Mouse (Mus musculus) embryonic facial prominence, embryonic 10.5 days (tissue): Measurements from ENCODE around the gene Plekhh3. TPM values are rescaled to one million over a fixed set of nuclear protein-coding genes. Genes with fewer than 3 reads are reported as not detected.
"Not testable (repeated sequence)": the region's sequence is repeated elsewhere in the genome, so short reads cannot be mapped to it uniquely, and the experiment has no call there.

Experiments
- DNase-seq: peaks from one replicate; pipeline ENCODE4 v3.0.0-alpha.2; 2017; ENCODE audit warnings: low spot score
- H3K27ac ChIP-seq: fragments of 300-500 bp; sonication (generic); replicated peaks from 2 replicates; pipeline ENCODE4 v1.5.1; 2016; ENCODE audit warnings: mild to moderate bottlenecking
- H3K27me3 ChIP-seq: fragments of 300-500 bp; sonication (generic); replicated peaks from 2 replicates; pipeline ENCODE4 v1.6.1; 2016; ENCODE audit warnings: low read depth, mild to moderate bottlenecking; ENCODE audit not compliant: poor library complexity, severe bottlenecking
- H3K36me3 ChIP-seq: fragments of 300-500 bp; sonication (generic); replicated peaks from 2 replicates; pipeline ENCODE4 v1.6.1; 2016; ENCODE audit warnings: mild to moderate bottlenecking, moderate library complexity
- H3K4me1 ChIP-seq: fragments of 300-500 bp; sonication (generic); 2 replicates; pipeline ENCODE4 v1.6.1; 2016
- H3K4me3 ChIP-seq: fragments of 300-500 bp; sonication (generic); 2 replicates; pipeline ENCODE4 v1.5.1; 2016; ENCODE audit warnings: mild to moderate bottlenecking, moderate library complexity
- H3K9me3 ChIP-seq: fragments of 300-500 bp; sonication (generic); 2 replicates; pipeline ENCODE4 v1.6.1; 2016; ENCODE audit warnings: mild to moderate bottlenecking
- WGBS: fragments of 180-500 bp; shearing (Covaris S2); methylation state at CpG from one replicate; pipeline ENCODE4 v1.1.7; 2016; 5-methylcytosine and 5-hydroxymethylcytosine counted together
- polyA plus RNA-seq: library from polyadenylated mRNA; unstranded; fragments of >200 nt; fragmentation: Nextera tagmentation; extraction: Ambion mirVana; gene quantifications from 2 replicates; pipeline ENCODE4 v1.2.1, GENCODE M21; 2016

Gene Plekhh3
- polyA plus RNA-seq, 1 experiment from 2014 or later, result 4.0 TPM

GRCm38 (mm10) chr11:101133037-101133436 is 38.1 kb downstream of the Plekhh3 start:
- 0 out of 2 replicates have a peak, but pooled peaks cover 12% of the 10 kb centered on the region for H3K27me3 ChIP-seq
- peaks cover 6% of the 10 kb centered on the region for H3K4me1 ChIP-seq
- H3K36me3 ChIP-seq, result no peaks in the 10 kb centered on the region
- no peak overlapping the region for H3K27ac ChIP-seq
- DNase-seq, result no peak
- no peak overlapping the region for H3K4me3 ChIP-seq
- peaks cover 2% of the 10 kb centered on the region; the same call in 1 of the 2 replicates for H3K9me3 ChIP-seq
- 82% methylated on average over 12 of the region's 12 CpGs for WGBS

- H3K27me3 ChIP-seq, result 0 out of 2 replicates have a peak, but pooled peaks cover 12% of the 10 kb centered on the region
- 87% methylated on average over 6 of the region's 6 CpGs for WGBS
- H3K4me3 ChIP-seq, result no peak overlapping the region
- H3K36me3 ChIP-seq, result peaks cover 10% of the 10 kb centered on the region
- H3K9me3 ChIP-seq, result peaks cover 9% of the 10 kb centered on the region; the same call in 1 of the 2 replicates
- peaks cover 6% of the 10 kb centered on the region for H3K4me1 ChIP-seq
- DNase-seq, result peak; percentile 50
- no peak overlapping the region for H3K27ac ChIP-seq
Observed at GRCm38 (mm10) chr11:101131701-101132100, 39.5 kb downstream of the Plekhh3 start.

GRCm38 (mm10) chr11:101131187-101131586 is 40.0 kb downstream of the Plekhh3 start:
- no peak for DNase-seq
- H3K4me3 ChIP-seq, result no peak overlapping the region
- H3K4me1 ChIP-seq, result peaks cover 6% of the 10 kb centered on the region
- H3K36me3 ChIP-seq, result peaks cover 15% of the 10 kb centered on the region
- H3K9me3 ChIP-seq, result peaks cover 11% of the 10 kb centered on the region; the same call in 1 of the 2 replicates
- no peak overlapping the region for H3K27ac ChIP-seq
- H3K27me3 ChIP-seq, result 0 out of 2 replicates have a peak, but pooled peaks cover 12% of the 10 kb centered on the region
- WGBS, result 83% methylated on average over 2 of the region's 2 CpGs

- Histone ChIP-seq H3K36me3 (peaks cover 25% of the 10 kb centered on the region), H3K27me3 (0 out of 2 replicates have a peak, but pooled peaks cover 12% of the 10 kb centered on the region), H3K4me3 (no peak overlapping the region), H3K4me1 (peaks cover 6% of the 10 kb centered on the region), H3K27ac (no peak overlapping the region), H3K9me3 (peaks cover 11% of the 10 kb centered on the region; the same call in 1 of the 2 replicates)
- no peak for DNase-seq
- WGBS, result 55% methylated on average over 18 of the region's 18 CpGs
Observed at GRCm38 (mm10) chr11:101130056-101130756, 40.9 kb downstream of the Plekhh3 start.

GRCm38 (mm10) chr11:101128996-101129577 is 42.1 kb downstream of the Plekhh3 start:
- H3K4me1 ChIP-seq, result peaks cover 6% of the 10 kb centered on the region
- no peak overlapping the region for H3K27ac ChIP-seq
- peaks cover 35% of the 10 kb centered on the region for H3K36me3 ChIP-seq
- no peak for DNase-seq
- H3K27me3 ChIP-seq, result 0 out of 2 replicates have a peak, but pooled peaks cover 5% of the 10 kb centered on the region
- WGBS, result 86% methylated on average over 11 of the region's 11 CpGs
- peaks cover 11% of the 10 kb centered on the region; the same call in 1 of the 2 replicates for H3K9me3 ChIP-seq
- no peak overlapping the region for H3K4me3 ChIP-seq

- Histone ChIP-seq H3K27me3 (0 out of 2 replicates have a peak, but pooled peaks cover 4% of the 10 kb centered on the region), H3K4me1 (peaks cover 6% of the 10 kb centered on the region), H3K27ac (no peak overlapping the region), H3K9me3 (peaks cover 11% of the 10 kb centered on the region; the same call in 1 of the 2 replicates), H3K36me3 (peaks cover 55% of the 10 kb centered on the region), H3K4me3 (no peak overlapping the region)
- DNase-seq, result no peak
- 92% methylated on average over 1 of the region's 1 CpGs for whole genome bisulfite sequencing
Observed at GRCm38 (mm10) chr11:101127075-101127474, 44.1 kb downstream of the Plekhh3 start.

- not testable (repeated sequence) for H3K27me3 ChIP-seq, DNase-seq, H3K4me3 ChIP-seq, H3K27ac ChIP-seq, H3K9me3 ChIP-seq
- peaks cover 14% of the 10 kb centered on the region for H3K4me1 ChIP-seq
- H3K36me3 ChIP-seq, result peaks cover 65% of the 10 kb centered on the region
- 96% methylated on average over 9 of the region's 9 CpGs for WGBS
Observed at GRCm38 (mm10) chr11:101125008-101125407, 46.1 kb downstream of the Plekhh3 start.

GRCm38 (mm10) chr11:101124494-101124893 is 46.7 kb downstream of the Plekhh3 start:
- H3K36me3 ChIP-seq, result peaks cover 65% of the 10 kb centered on the region
- not testable (repeated sequence) for H3K27ac ChIP-seq
- WGBS, result 95% methylated on average over 8 of the region's 8 CpGs

GRCm38 (mm10) chr11:101120545-101121188 is 50.5 kb downstream of the Plekhh3 start:
- peak overlapping the region; percentile 94 for H3K4me3 ChIP-seq
- H3K9me3 ChIP-seq, result no peaks in the 10 kb centered on the region
- peaks cover 30% of the 10 kb centered on the region for H3K4me1 ChIP-seq
- peak overlapping the region; percentile 93 for H3K27ac ChIP-seq
- peak; percentile 22 for DNase-seq
- 26% methylated on average over 19 of the region's 19 CpGs for WGBS
- H3K36me3 ChIP-seq, result peaks cover 61% of the 10 kb centered on the region
- H3K27me3 ChIP-seq, result no peaks in the 10 kb centered on the region

More at GRCm38 (mm10) chr11:101124494-101124893, 46.7 kb downstream of the Plekhh3 start:
- not testable (repeated sequence) for H3K9me3 ChIP-seq, H3K27me3 ChIP-seq, DNase-seq, H3K4me3 ChIP-seq
- H3K4me1 ChIP-seq, result peaks cover 12% of the 10 kb centered on the region

GRCm38 (mm10) chr11:101119761-101120544 is 51.2 kb downstream of the Plekhh3 start, which contains the start of the genes Retreg3 and Tubg1:
Retreg3 (minus strand) TSS chr11:101119893.
Tubg1 (plus strand) TSS chr11:101119938.
- H3K36me3 ChIP-seq, result peaks cover 57% of the 10 kb centered on the region
- peak within 1 kb of the TSS; percentile 94 for H3K4me3 ChIP-seq
- no peaks in the 10 kb centered on the region for H3K9me3 ChIP-seq
- WGBS, result under 1% methylated on average over 61 of the region's 61 CpGs
- H3K27me3 ChIP-seq, result no peaks in the 10 kb centered on the region
- H3K27ac ChIP-seq, result peak within 1 kb of the TSS; percentile 93
- DNase-seq, result peak; percentile 100
- peaks cover 34% of the 10 kb centered on the region for H3K4me1 ChIP-seq

- H3K27me3 ChIP-seq, result no peaks in the 10 kb centered on the region
- peak overlapping the region; percentile 94 for H3K4me3 ChIP-seq
- H3K4me1 ChIP-seq, result peaks cover 34% of the 10 kb centered on the region
- peak overlapping the region; percentile 93 for H3K27ac ChIP-seq
- H3K36me3 ChIP-seq, result peaks cover 50% of the 10 kb centered on the region
- no peak for DNase-seq
- H3K9me3 ChIP-seq, result no peaks in the 10 kb centered on the region
- 1% methylated on average over 39 of the region's 39 CpGs for WGBS
Observed at GRCm38 (mm10) chr11:101119131-101119760, 51.9 kb downstream of the Plekhh3 start.
